1 mouse cellular context compared by ENCODE assay signal in genomic region chr1:136161333-136161921, GRCm38 (mm10).
TF ChIP-seq lines count a peak whose summit lies in the region.

No protein-coding gene starts in this region.

TF ChIP-seq in CH12.LX, 34 proteins besides CTCF, POLR2A, EP300 and RAD21 (continued from another document):
- TF ChIP-seq E2F4 (IDR thresholded peaks at IDR 0.05; ENCODE audit: insufficient replicate concordance, low read depth, low read length) (no peak), ZC3H11A (IDR thresholded peaks at IDR 0.05; ENCODE audit: low read depth, low read length) (no peak), ZKSCAN1 (IDR thresholded peaks at IDR 0.05; ENCODE audit: borderline replicate concordance, low read depth, low read length) (no peak), TCF12 (IDR thresholded peaks at IDR 0.05; ENCODE audit: low read depth, low read length) (peak; percentile 79), UBTF (IDR thresholded peaks at IDR 0.05; ENCODE audit: low read depth, low read length) (peak; percentile 36; the same call in 1 of the 2 replicates), MAZ (IDR thresholded peaks at IDR 0.05; ENCODE audit: low read depth, low read length) (peak; percentile 89), PAX5 (IDR thresholded peaks at IDR 0.05; ENCODE audit: low read length) (no peak), JUN (IDR thresholded peaks at IDR 0.05; ENCODE audit: insufficient read depth, low read depth, low read length) (no peak), MEF2A (IDR thresholded peaks at IDR 0.05; ENCODE audit: borderline replicate concordance, low read depth, low read length) (peak; percentile 69), NRF1 (IDR thresholded peaks at IDR 0.05; ENCODE audit: low read depth, low read length) (peak; percentile 36), ETS1 (conservative IDR thresholded peaks at IDR 0.05; ENCODE audit: low read depth, low read length) (peak; percentile 88), POLR2AphosphoS2 (IDR thresholded peaks at IDR 0.05; ENCODE audit: low read depth, low read length) (no peak), JUND (conservative IDR thresholded peaks at IDR 0.05; ENCODE audit: low read depth, low read length) (peak; percentile 46; the same call in 1 of the 2 replicates), USF1 (IDR thresholded peaks at IDR 0.05; ENCODE audit: low read depth, low read length) (no peak), ZMIZ1 (IDR thresholded peaks at IDR 0.05; ENCODE audit: low read depth, low read length) (peak; percentile 62; the same call in 1 of the 2 replicates), KAT2A (IDR thresholded peaks at IDR 0.05; ENCODE audit: insufficient replicate concordance, low read length) (0 out of 2 replicates have a peak, but pooled peaks have one; percentile 53), SIN3A (IDR thresholded peaks at IDR 0.05; ENCODE audit: low read length) (peak; percentile 97), ZNF384 (IDR thresholded peaks at IDR 0.05; ENCODE audit: low read depth, low read length) (no peak), NELFE (IDR thresholded peaks at IDR 0.05; ENCODE audit: low read depth, low read length) (0 out of 2 replicates have a peak, but pooled peaks have one; percentile 49), MXI1 (IDR thresholded peaks at IDR 0.05; ENCODE audit: low read depth, low read length) (peak; percentile 70), SMC3 (IDR thresholded peaks at IDR 0.05; ENCODE audit: low read depth, low read length) (no peak; the same call in 1 of the 2 replicates), MAX (IDR thresholded peaks at IDR 0.05; ENCODE audit: low read length) (peak; percentile 74), TBP (conservative IDR thresholded peaks at IDR 0.05; ENCODE audit: low read depth, low read length) (no peak; the same call in 1 of the 2 replicates), MYC (IDR thresholded peaks at IDR 0.05; ENCODE audit: low read depth, low read length) (peak; percentile 79), GABPA (IDR thresholded peaks at IDR 0.05; ENCODE audit: insufficient replicate concordance, low read depth, low read length) (no peak), RCOR1 (conservative IDR thresholded peaks at IDR 0.05; ENCODE audit: low read depth, low read length) (peak; percentile 51; the same call in 1 of the 2 replicates), ELF1 (IDR thresholded peaks at IDR 0.05; ENCODE audit: low read depth, low read length) (peak; percentile 66), IRF4 (IDR thresholded peaks at IDR 0.05; ENCODE audit: low read depth, low read length) (peak; percentile 32), USF2 (conservative IDR thresholded peaks at IDR 0.05; ENCODE audit: low read depth, low read length) (no peak), BHLHE40 (IDR thresholded peaks at IDR 0.05; ENCODE audit: low read depth, low read length) (peak; percentile 84), CHD1 (IDR thresholded peaks at IDR 0.05; ENCODE audit: low read depth, low read length) (peak; percentile 62; the same call in 1 of the 2 replicates)
